Mouse (Mus musculus) liver, embryonic 14.5 days (tissue): ENCODE results near the gene Pip5k1b. TPM values are rescaled to one million over a fixed set of nuclear protein-coding genes. Genes with fewer than 3 reads are reported as not detected.

Experiments
- ATAC-seq: fragments of 200-750 bp; cut with Nextera tagmentation; 2 replicates; pipeline ENCODE4 v1.8.0; 2017; ENCODE audit warnings: moderate number of reproducible peaks, mild to moderate bottlenecking, moderate library complexity; ENCODE audit not compliant: insufficient read depth
- DNase-seq, 3 experiments: peaks; one replicate each; pipeline ENCODE4 v3.0.0-alpha.2; 2012 to 2013; ENCODE audit warnings: low read depth in 3 of 3, low spot score in 3 of 3
- H3K27ac ChIP-seq: fragments of 300-500 bp; sonication (generic); 2 replicates; pipeline ENCODE4 v1.5.1; 2014; ENCODE audit warnings: moderate library complexity, mild to moderate bottlenecking, control low read depth, inconsistent platforms
- H3K27me3 ChIP-seq: fragments of 300-500 bp; sonication (generic); 2 replicates; pipeline ENCODE4 v1.6.1; 2014; ENCODE audit warnings: mild to moderate bottlenecking, low read length, moderate library complexity; ENCODE audit not compliant: control insufficient read depth, insufficient read depth
- H3K36me3 ChIP-seq: fragments of 300-500 bp; sonication (generic); replicated peaks from 2 replicates; pipeline ENCODE4 v1.6.1; 2014; ENCODE audit warnings: low read depth; ENCODE audit not compliant: control insufficient read depth, insufficient read depth
- H3K4me1 ChIP-seq, 2 experiments: fragments of 200-500 bp in 1 of 2; fragments of 300-500 bp in 1 of 2; sonication (generic) in 1 of 2; replicated peaks; 2 replicates each; pipeline ENCODE4 v1.6.1; 2012 to 2014; ENCODE audit warnings: antibody characterized with exemption in 1 of 2, inconsistent platforms in 1 of 2, low read length in 1 of 2; ENCODE audit not compliant: control insufficient read depth in 2 of 2, insufficient read depth in 2 of 2
- H3K4me2 ChIP-seq: fragments of 300-500 bp; sonication (generic); 2 replicates; pipeline ENCODE4 v1.6.1; 2014; ENCODE audit warnings: low read depth, mild to moderate bottlenecking, control low read depth, moderate library complexity
- H3K4me3 ChIP-seq, 2 experiments: fragments of 200-500 bp in 1 of 2; fragments of 300-500 bp in 1 of 2; sonication (generic) in 1 of 2; 2 replicates each; pipeline ENCODE4 v1.5.1; 2012 to 2014; ENCODE audit warnings: low read depth in 2 of 2, low read length in 2 of 2, mild to moderate bottlenecking in 2 of 2, control low read depth in 1 of 2, inconsistent platforms in 1 of 2, moderate library complexity in 1 of 2; ENCODE audit not compliant: insufficient read depth in 1 of 2
- H3K9ac ChIP-seq: fragments of 300-500 bp; sonication (generic); replicated peaks from 2 replicates; pipeline ENCODE4 v1.6.1; 2014; ENCODE audit warnings: mild to moderate bottlenecking, control low read depth, moderate library complexity
- H3K9me3 ChIP-seq: fragments of 300-500 bp; sonication (generic); 2 replicates; pipeline ENCODE4 v1.6.1; 2016; ENCODE audit warnings: low read length, mixed read lengths; ENCODE audit not compliant: control insufficient read depth
- CTCF ChIP-seq: IDR thresholded peaks from 2 replicates; pipeline ENCODE4 v1.5.1; 2016; ENCODE audit warnings: antibody characterized with exemption, low read depth, control low read depth
- EP300 ChIP-seq: IDR thresholded peaks from 2 replicates; pipeline ENCODE4 v1.6.1; 2016; ENCODE audit warnings: antibody characterized with exemption, low read depth
- WGBS: fragments of 180-500 bp; shearing (Covaris S2); extraction: QIAGEN DNeasy Blood & Tissue Kit; methylation state at CpG from one replicate; pipeline ENCODE4 v1.1.7; 2014; ENCODE audit not compliant: insufficient replicate concordance; 5-methylcytosine and 5-hydroxymethylcytosine counted together
- polyA plus RNA-seq, 2 experiments: library from polyadenylated mRNA; depleted of rRNA in 1 of 2; stranded (reverse) in 1 of 2; unstranded in 1 of 2; fragments of >200 nt; fragmentation: Nextera tagmentation in 1 of 2; extraction: Ambion mirVana in 1 of 2; gene quantifications; 2 replicates each; pipeline versions ENCODE4 v1.2.1 to v1.2.3; 2012 to 2014

The Pip5k1b gene
- polyA plus RNA-seq, 2 experiments: 8.1 to 10.8 TPM

DNA sequence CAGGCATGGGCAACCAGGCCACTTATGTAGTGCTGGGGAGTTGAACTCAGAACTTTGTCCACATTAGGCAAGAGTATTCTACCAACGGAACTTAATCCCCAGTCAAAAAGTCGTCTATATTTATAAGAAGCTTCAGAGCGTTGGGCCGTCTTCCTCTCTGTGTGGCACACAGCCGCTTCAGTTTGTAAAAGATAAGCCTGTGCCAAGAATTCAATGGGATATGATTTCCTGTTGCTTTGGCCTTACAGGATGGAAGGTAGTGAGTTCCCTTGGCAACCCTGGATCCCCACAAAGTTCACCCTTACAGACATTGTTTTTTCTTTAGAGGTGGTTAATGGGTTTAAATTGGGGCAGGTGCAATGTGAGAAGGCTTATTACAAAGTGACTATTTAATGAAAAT lies 297.3 kb downstream of the Pip5k1b start:
- Histone ChIP-seq H3K27me3 (no peaks in the 10 kb centered on the region), H3K9ac (no peak overlapping the region), H3K36me3 (peaks cover 8% of the 10 kb centered on the region), H3K4me1 (no peaks in the 10 kb centered on the region), H3K4me3 (no peak overlapping the region), H3K9me3 (no peaks in the 10 kb centered on the region), H3K27ac (no peak overlapping the region), H3K4me2 (no peak overlapping the region)
- no peak for TF ChIP-seq CTCF
- no peak for TF ChIP-seq EP300
- 67% methylated on average over 5 of the region's 5 CpGs for WGBS
- DNase-seq: no peak
- no peak for ATAC-seq

DNA sequence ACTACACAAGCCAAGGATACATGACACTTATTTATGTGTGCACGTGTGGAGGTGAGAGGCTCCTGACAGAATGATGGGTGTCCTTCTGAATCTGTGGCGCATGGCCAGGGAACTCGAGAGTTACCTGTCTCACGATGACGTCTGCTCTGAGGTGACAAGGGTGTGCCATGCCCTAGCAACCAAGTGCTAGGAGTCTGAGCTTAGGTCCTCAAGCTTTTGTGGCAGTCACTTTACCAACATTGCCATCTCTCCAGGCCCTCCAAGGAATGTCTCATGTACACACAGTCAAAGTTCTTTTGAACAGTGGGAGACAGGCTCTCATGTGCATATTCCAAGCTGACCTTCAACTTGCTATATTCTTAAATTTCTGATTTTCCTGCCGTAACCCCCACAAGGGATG lies 297.7 kb downstream of the Pip5k1b start:
- 83% methylated on average over 6 of the region's 6 CpGs for WGBS
- TF ChIP-seq CTCF (no peak), EP300 (no peak)
- H3K9ac ChIP-seq: no peak overlapping the region
- H3K9me3 ChIP-seq: no peaks in the 10 kb centered on the region
- no peak overlapping the region for H3K4me3 ChIP-seq
- no peak overlapping the region for H3K4me2 ChIP-seq
- peaks cover 8% of the 10 kb centered on the region for H3K36me3 ChIP-seq
- no peak overlapping the region for H3K27ac ChIP-seq
- DNase-seq: no peak
- H3K4me1 ChIP-seq: no peaks in the 10 kb centered on the region
- no peaks in the 10 kb centered on the region for H3K27me3 ChIP-seq
- ATAC-seq: no peak

DNA sequence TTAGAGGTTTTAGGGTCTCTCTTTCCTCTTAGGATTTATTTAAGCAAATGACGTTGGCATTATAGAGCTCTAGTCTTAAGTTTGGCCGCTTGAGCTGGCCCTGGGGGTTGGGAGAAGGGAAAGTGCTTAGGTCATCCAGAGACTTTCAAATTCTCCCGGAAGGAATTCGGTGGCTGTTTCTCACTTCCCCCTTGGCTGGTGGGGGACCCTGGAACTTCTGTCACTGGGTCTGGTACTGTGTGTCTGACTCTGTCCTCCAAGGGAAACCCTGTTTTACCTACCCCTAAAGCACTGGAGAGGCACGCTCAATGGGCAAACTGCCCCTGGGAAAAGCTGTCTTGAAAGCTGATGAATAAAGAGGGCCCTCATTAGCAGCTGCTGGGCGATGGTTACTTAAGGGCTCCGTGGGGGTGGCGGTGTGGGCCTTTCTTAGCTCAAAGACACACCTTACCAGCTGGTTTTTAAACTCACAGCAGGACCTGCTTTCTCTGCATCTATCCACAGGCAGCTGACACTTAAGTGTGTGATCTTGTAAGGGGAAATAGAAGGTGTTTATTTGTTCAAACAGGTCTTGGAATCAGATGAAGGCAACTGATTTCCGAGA lies 301.9 kb downstream of the Pip5k1b start:
- Histone ChIP-seq H3K9me3 (no peaks in the 10 kb centered on the region), H3K36me3 (no peaks in the 10 kb centered on the region), H3K4me3 (no peak overlapping the region), H3K4me1 (peaks cover 0 to 2% of the 10 kb centered on the region in 2 experiments; a peak in 1 of 4 replicates), H3K9ac (no peak overlapping the region), H3K4me2 (no peak overlapping the region), H3K27ac (no peak overlapping the region), H3K27me3 (no peaks in the 10 kb centered on the region)
- TF ChIP-seq EP300 (no peak), CTCF (no peak)
- no peak for ATAC-seq
- DNase-seq: no peak
- WGBS: 42% methylated on average over 9 of the region's 9 CpGs

DNA sequence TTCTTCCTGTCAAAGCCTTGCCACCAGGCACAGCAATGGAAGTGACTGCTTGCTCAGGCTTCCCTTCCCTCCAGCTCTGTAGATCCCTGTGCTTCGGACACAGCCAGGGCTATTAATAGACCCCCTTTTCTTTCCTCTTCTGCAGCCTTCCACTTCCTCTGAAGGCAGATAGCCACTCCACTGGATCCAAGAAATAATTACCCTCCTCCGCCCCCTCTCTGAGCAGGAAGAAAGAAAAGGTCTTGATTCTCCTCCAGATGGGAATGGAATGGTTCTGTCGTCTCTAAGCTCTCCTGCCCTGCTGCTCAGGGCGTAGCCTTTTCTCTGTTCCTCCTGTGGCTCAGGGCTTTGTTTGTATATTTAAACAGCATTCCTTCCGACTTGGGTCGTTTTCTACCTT lies 303.8 kb downstream of the Pip5k1b start:
- no peak overlapping the region for H3K9ac ChIP-seq
- H3K27me3 ChIP-seq: no peaks in the 10 kb centered on the region
- DNase-seq: no peak
- no peak overlapping the region for H3K4me2 ChIP-seq
- H3K9me3 ChIP-seq: no peaks in the 10 kb centered on the region
- H3K4me1 ChIP-seq: peaks cover 0 to 2% of the 10 kb centered on the region in 2 experiments; a peak in 1 of 4 replicates
- H3K4me3 ChIP-seq: no peak overlapping the region
- no peaks in the 10 kb centered on the region for H3K36me3 ChIP-seq
- WGBS: 19% methylated on average over 6 of the region's 6 CpGs
- TF ChIP-seq CTCF (no peak), EP300 (no peak)
- no peak for ATAC-seq
- H3K27ac ChIP-seq: no peak overlapping the region

Other genes with a start within 250 kb of the Pip5k1b start
- gene Fam122a, start 78.5 kb downstream of the Pip5k1b start, polyA plus RNA-seq (2012; rRNA removed): 13.0 and 14.9 TPM in 2 replicates
- gene Fam122a, start 78.5 kb downstream of the Pip5k1b start, polyA plus RNA-seq (2014; fragmentation: Nextera tagmentation; extraction: Ambion mirVana): 22.8 and 25.4 TPM in 2 replicates
- 0.03 and 0.04 TPM in 2 replicates for gene Tmem252, start 118.1 kb upstream of the Pip5k1b start, polyA plus RNA-seq (2012; rRNA removed)
- 0.03 and 0.11 TPM in 2 replicates for gene Tmem252, start 118.1 kb upstream of the Pip5k1b start, polyA plus RNA-seq (2014; fragmentation: Nextera tagmentation; extraction: Ambion mirVana)